Mouse (Mus musculus) brain, embryonic 14.5 days (tissue): ENCODE measurements around the gene 1700023F06Rik.

ENCODE experiments used
- CTCF ChIP-seq: fragments of 200-500 bp; IDR thresholded peaks from 2 replicates; pipeline ENCODE4 v1.5.1; 2012; ENCODE audit warnings: inconsistent platforms, mild to moderate bottlenecking, moderate library complexity, borderline replicate concordance; ENCODE audit not compliant: insufficient read depth, insufficient read length; ENCODE audit errors: extremely low read depth
- POLR2A ChIP-seq: fragments of 200-500 bp; IDR thresholded peaks from 2 replicates; pipeline ENCODE4 v1.6.1; 2012; ENCODE audit warnings: mild to moderate bottlenecking, inconsistent platforms, borderline replicate concordance; ENCODE audit not compliant: poor library complexity, insufficient read depth, insufficient read length, severe bottlenecking; ENCODE audit errors: extremely low read depth

DNA sequence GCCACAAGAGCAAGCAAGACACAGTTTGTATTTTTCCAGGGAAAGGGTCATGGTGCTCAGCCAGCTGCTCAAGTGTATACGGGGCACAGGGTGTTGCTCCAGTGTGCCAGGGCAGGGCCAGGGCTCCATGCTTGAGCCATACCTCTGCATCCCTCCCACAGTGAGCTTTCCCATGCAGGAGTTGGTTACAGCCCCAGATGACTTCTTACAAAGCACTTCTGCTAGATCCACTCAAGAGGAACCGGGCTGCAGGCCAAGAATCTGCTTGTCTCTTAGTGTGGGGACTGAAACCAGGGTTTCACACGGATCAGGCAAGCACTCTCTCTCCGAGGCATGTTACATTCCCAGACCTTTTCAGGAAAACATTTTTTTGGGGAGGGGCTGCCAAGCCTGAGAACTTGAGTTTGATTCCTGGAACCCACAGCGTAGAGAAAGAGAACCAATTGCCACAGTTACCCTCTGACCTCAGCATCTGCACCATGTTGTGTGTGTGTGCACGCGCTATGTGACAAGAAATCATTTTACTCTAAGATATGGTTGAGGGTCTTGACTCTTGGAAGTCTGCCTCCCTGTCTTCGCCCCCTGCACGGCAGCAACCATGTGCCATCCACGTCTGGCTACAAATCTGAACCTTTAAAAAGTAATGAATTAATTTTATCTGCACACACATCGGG, 39.3 kb upstream of the 1700023F06Rik start:
- TF ChIP-seq CTCF = no peak
- no peak for TF ChIP-seq POLR2A
